Mouse (Mus musculus): ENCODE results near the gene Cracr2b. TPM values are rescaled to one million over a fixed set of nuclear protein-coding genes. Genes with fewer than 3 reads are reported as not detected.

The Cracr2b gene
- polyA plus RNA-seq, 1 experiment from 2014 or later: 24.9 TPM

GRCm38 (mm10) chr7:141466045-141466394 is 5.1 kb downstream of the Cracr2b start:
- H3K4me3 ChIP-seq: no peak overlapping the region
- 68% methylated on average over 7 of the region's 7 CpGs for WGBS
- no peak overlapping the region for H3K4me2 ChIP-seq
- peaks cover 73% of the 10 kb centered on the region for H3K4me1 ChIP-seq (replicated peaks)
- no peak overlapping the region; the same call in 1 of the 2 replicates for H3K9ac ChIP-seq
- peak overlapping the region; percentile 48; the same call in 1 of the 2 replicates for H3K27ac ChIP-seq
- no peak for ATAC-seq (replicated peaks; ENCODE audit: insufficient number of reproducible peaks, insufficient read depth, low FRiP score, low read depth)
- H3K9me3 ChIP-seq (replicated peaks): no peaks in the 10 kb centered on the region
- H3K36me3 ChIP-seq: peaks cover 16% of the 10 kb centered on the region
- peaks cover 40% of the 10 kb centered on the region for H3K27me3 ChIP-seq

DNA sequence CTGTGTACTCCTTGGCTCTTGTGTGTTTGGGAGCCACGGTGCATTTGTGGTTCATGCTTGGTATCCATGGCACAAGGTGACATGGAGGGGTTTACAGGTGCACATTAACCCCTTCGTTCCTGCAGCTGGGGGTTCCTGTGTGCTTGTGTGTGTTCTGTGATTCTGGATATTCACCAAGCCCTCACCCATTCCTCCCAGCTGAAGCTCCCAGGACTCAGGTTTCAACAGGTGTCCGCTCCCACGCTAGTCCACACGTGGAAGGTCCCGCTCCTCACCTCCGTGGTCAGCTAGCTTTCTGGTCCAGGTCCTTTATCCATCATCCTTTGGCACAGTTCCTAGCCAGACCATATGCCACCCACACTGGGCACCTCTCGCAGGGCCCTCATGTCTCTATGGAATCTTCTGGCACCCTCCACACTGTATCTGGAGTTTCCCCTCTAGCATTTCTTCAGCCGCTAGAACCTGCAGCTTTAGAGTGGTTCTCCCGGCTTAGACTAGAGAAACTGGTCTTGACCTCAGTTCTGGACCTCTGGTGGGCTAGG is 5.8 kb downstream of the Cracr2b start:
- WGBS: 58% methylated on average over 10 of the region's 10 CpGs
- H3K27me3 ChIP-seq: peaks cover 40% of the 10 kb centered on the region

GRCm38 (mm10) chr7:141467230-141468030 is 6.5 kb downstream of the Cracr2b start, which contains the start of gene Cd151:
TSS of gene Cd151 (plus strand) at chr7:141467392.
- WGBS: under 1% methylated on average over 52 of the region's 52 CpGs
- peak; percentile 80 for ATAC-seq (replicated peaks; ENCODE audit: insufficient number of reproducible peaks, insufficient read depth, low FRiP score, low read depth)
- peaks cover 58% of the 10 kb centered on the region for H3K4me1 ChIP-seq (replicated peaks)
- no peaks in the 10 kb centered on the region for H3K9me3 ChIP-seq (replicated peaks)
- H3K27ac ChIP-seq: peak within 1 kb of the TSS; percentile 96
- peak within 1 kb of the TSS; percentile 85 for H3K9ac ChIP-seq
- peak within 1 kb of the TSS; percentile 91 for H3K4me2 ChIP-seq
- peaks cover 27% of the 10 kb centered on the region for H3K36me3 ChIP-seq
- H3K4me3 ChIP-seq: peak within 1 kb of the TSS; percentile 69
- peaks cover 34% of the 10 kb centered on the region for H3K27me3 ChIP-seq

More for the DNA sequence above, 5.8 kb downstream of the Cracr2b start:
- Histone ChIP-seq H3K4me2 (peak overlapping the region; percentile 91), H3K4me1 (replicated peaks) (peaks cover 66% of the 10 kb centered on the region), H3K9me3 (replicated peaks) (no peaks in the 10 kb centered on the region), H3K4me3 (peak overlapping the region; percentile 69), H3K36me3 (peaks cover 22% of the 10 kb centered on the region), H3K9ac (peak overlapping the region; percentile 85), H3K27ac (peak overlapping the region; percentile 96)
- no peak for ATAC-seq (replicated peaks; ENCODE audit: insufficient number of reproducible peaks, insufficient read depth, low FRiP score, low read depth)

DNA sequence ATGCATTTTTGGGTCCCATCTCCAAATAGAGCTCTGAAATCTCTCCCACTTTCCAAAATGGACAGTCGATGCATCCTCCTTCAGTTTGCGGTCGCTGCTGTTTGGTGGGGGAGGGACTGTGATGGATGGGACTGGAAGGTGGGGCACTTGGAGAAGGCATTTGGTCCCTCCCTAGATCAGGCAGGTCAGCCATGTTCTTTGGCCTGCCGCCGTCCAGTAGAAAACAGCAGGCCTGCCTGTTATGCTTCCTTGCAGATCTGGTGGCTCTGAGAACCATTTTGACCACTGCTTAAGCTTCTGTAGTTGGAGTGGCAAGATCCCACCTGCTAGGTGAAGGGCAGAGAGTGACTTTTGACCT is 7.2 kb downstream of the Cracr2b start:
- Histone ChIP-seq H3K36me3 (peaks cover 32% of the 10 kb centered on the region), H3K4me2 (peak overlapping the region; percentile 91), H3K9me3 (replicated peaks) (no peaks in the 10 kb centered on the region), H3K27ac (peak overlapping the region; percentile 96), H3K4me3 (peak overlapping the region; percentile 69), H3K4me1 (replicated peaks) (peaks cover 59% of the 10 kb centered on the region), H3K9ac (peak overlapping the region; percentile 85), H3K27me3 (peaks cover 28% of the 10 kb centered on the region)
- ATAC-seq (replicated peaks; ENCODE audit: insufficient number of reproducible peaks, insufficient read depth, low FRiP score, low read depth): no peak
- WGBS: 8% methylated on average over 5 of the region's 5 CpGs

DNA sequence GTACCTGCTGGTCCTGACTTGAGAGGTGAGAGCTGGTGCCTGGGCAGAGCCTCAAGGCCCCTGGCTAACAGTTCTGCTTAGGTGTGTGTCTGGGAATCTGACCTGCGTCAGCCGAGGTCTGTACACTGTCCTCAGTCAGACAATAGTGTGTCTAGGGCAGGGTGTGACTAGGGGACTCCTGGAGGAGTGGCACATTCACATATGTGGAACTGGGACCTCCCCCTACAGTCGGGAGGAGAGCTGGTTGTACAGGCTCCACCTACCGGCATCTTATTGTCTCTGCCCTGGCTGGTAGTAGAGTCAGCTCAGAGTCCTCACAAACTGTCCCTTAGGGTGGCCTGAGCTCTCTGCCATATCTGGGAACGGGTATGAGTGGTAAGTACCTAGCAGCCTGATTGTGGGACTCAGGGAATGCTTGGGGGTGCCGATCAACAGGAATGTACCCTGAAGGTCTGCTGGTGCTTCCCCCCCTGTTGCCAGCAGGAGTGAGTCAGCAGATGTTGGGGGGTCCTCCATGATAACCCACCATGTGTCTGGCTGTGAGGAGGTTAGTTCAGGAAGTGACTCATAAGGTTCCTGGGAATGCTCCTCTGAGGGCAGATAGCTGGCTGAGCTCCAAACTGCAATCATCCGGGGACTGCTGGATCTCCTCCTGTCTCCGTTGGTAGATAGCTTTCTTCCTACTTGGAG is 7.8 kb downstream of the Cracr2b start:
- Histone ChIP-seq H3K9ac (peak overlapping the region; percentile 85), H3K27ac (peak overlapping the region; percentile 96), H3K4me3 (peak overlapping the region; percentile 69), H3K4me1 (replicated peaks) (peaks cover 60% of the 10 kb centered on the region), H3K9me3 (replicated peaks) (no peaks in the 10 kb centered on the region), H3K36me3 (peaks cover 32% of the 10 kb centered on the region), H3K27me3 (peaks cover 22% of the 10 kb centered on the region), H3K4me2 (peak overlapping the region; percentile 91)
- peak; percentile 57 for ATAC-seq (replicated peaks; ENCODE audit: insufficient number of reproducible peaks, insufficient read depth, low FRiP score, low read depth)
- WGBS: 2% methylated on average over 8 of the region's 8 CpGs

DNA sequence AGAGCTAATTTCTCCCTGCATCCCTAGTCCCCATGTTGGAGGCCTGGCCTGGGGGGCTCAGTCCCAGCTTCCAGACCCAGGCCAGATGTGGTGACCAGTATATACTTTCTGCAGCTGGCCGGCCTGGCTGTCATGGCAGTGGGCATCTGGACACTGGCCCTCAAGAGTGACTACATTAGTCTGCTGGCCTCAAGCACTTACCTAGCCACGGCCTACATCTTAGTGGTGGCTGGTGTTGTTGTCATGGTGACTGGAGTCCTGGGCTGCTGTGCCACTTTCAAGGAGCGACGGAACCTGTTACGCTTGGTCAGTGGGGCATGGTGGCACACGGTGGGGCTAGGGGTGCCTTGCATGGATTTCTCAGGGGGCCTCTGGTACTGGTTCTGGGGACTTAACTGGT is 8.5 kb downstream of the Cracr2b start:
- peaks cover 16% of the 10 kb centered on the region for H3K27me3 ChIP-seq

GRCm38 (mm10) chr7:141469901-141470636 is 9.2 kb downstream of the Cracr2b start:
- H3K9ac ChIP-seq: peak overlapping the region; percentile 21; the same call in 1 of the 2 replicates
- 76% methylated on average over 18 of the region's 18 CpGs for WGBS
- H3K27me3 ChIP-seq: peaks cover 9% of the 10 kb centered on the region
- peak overlapping the region; percentile 96; the same call in 1 of the 2 replicates for H3K27ac ChIP-seq
- ATAC-seq (replicated peaks; ENCODE audit: insufficient number of reproducible peaks, insufficient read depth, low FRiP score, low read depth): no peak
- peaks cover 32% of the 10 kb centered on the region for H3K36me3 ChIP-seq
- peaks cover 61% of the 10 kb centered on the region for H3K4me1 ChIP-seq (replicated peaks)
- no peak overlapping the region for H3K4me3 ChIP-seq
- H3K4me2 ChIP-seq: peak overlapping the region; percentile 91; the same call in 1 of the 2 replicates
- no peaks in the 10 kb centered on the region for H3K9me3 ChIP-seq (replicated peaks)

More for the DNA sequence above, 8.5 kb downstream of the Cracr2b start:
- Histone ChIP-seq H3K27ac (peak overlapping the region; percentile 96), H3K4me2 (peak overlapping the region; percentile 91), H3K36me3 (peaks cover 32% of the 10 kb centered on the region), H3K4me3 (peak overlapping the region; percentile 69), H3K4me1 (replicated peaks) (peaks cover 66% of the 10 kb centered on the region), H3K9ac (peak overlapping the region; percentile 85), H3K9me3 (replicated peaks) (no peaks in the 10 kb centered on the region)
- WGBS: 83% methylated on average over 6 of the region's 6 CpGs
- ATAC-seq (replicated peaks; ENCODE audit: insufficient number of reproducible peaks, insufficient read depth, low FRiP score, low read depth): no peak

DNA sequence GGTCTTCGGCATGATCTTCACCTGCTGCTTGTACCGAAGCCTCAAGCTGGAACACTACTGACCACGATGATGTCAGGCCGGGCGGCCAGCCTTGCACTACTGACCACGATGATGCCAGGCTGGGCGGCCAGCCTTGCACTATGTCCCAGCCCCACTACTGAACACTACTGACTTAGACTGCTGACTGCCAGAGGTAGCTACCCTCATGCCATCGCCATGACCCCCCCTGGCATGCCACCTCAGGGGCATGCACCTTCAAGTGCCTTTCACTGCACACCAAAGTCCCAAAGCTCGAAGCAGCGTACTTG is 9.7 kb downstream of the Cracr2b start:
- WGBS: 92% methylated on average over 10 of the region's 10 CpGs
- H3K27me3 ChIP-seq: peaks cover 5% of the 10 kb centered on the region; the same call in 1 of the 2 replicates
- H3K4me2 ChIP-seq: no peak overlapping the region
- H3K36me3 ChIP-seq: peaks cover 32% of the 10 kb centered on the region
- H3K9me3 ChIP-seq (replicated peaks): no peaks in the 10 kb centered on the region
- H3K27ac ChIP-seq: no peak overlapping the region
- no peak for ATAC-seq (replicated peaks; ENCODE audit: insufficient number of reproducible peaks, insufficient read depth, low FRiP score, low read depth)
- H3K9ac ChIP-seq: no peak overlapping the region
- peaks cover 57% of the 10 kb centered on the region for H3K4me1 ChIP-seq (replicated peaks)
- no peak overlapping the region for H3K4me3 ChIP-seq

GRCm38 (mm10) chr7:141471236-141471635 is 10.3 kb downstream of the Cracr2b start:
- H3K36me3 ChIP-seq: peaks cover 32% of the 10 kb centered on the region
- no peak overlapping the region for H3K4me2 ChIP-seq
- no peaks in the 10 kb centered on the region for H3K9me3 ChIP-seq (replicated peaks)
- no peak overlapping the region for H3K4me3 ChIP-seq
- WGBS: 88% methylated on average over 1 of the region's 1 CpGs
- no peak for ATAC-seq (replicated peaks; ENCODE audit: insufficient number of reproducible peaks, insufficient read depth, low FRiP score, low read depth)
- H3K4me1 ChIP-seq (replicated peaks): peaks cover 58% of the 10 kb centered on the region
- no peak overlapping the region for H3K9ac ChIP-seq
- H3K27me3 ChIP-seq: no peaks in the 10 kb centered on the region
- H3K27ac ChIP-seq: no peak overlapping the region

GRCm38 (mm10) chr7:141472226-141472625 is 11.3 kb downstream of the Cracr2b start:
- Histone ChIP-seq H3K9ac (no peak overlapping the region), H3K27ac (no peak overlapping the region), H3K27me3 (no peaks in the 10 kb centered on the region), H3K4me3 (no peak overlapping the region), H3K36me3 (peaks cover 32% of the 10 kb centered on the region), H3K4me2 (no peak overlapping the region), H3K9me3 (replicated peaks) (no peaks in the 10 kb centered on the region), H3K4me1 (replicated peaks) (peaks cover 60% of the 10 kb centered on the region)
- WGBS: 78% methylated on average over 6 of the region's 6 CpGs
- no peak for ATAC-seq (replicated peaks; ENCODE audit: insufficient number of reproducible peaks, insufficient read depth, low FRiP score, low read depth)

DNA sequence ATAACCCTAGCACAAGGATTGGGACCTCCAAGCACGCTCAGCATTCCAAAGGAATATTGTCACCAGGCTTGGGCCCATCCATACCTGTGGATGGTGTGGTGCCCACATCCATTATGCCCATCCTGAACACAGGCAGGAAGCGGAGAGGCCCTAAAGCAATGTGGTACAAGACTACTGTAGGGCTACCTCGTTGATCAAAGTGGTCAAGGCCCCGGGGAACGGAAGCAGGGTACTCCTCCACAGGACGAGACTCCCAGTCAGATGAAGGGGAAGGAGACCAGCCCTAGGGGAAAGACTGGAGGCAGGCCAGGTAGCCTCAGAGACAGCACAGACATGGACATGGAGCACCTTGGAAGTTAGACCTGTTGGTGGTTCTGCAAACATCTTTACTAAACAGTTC is 11.9 kb downstream of the Cracr2b start:
- Histone ChIP-seq H3K9ac (no peak overlapping the region), H3K27ac (no peak overlapping the region), H3K4me2 (no peak overlapping the region), H3K4me3 (no peak overlapping the region), H3K27me3 (no peaks in the 10 kb centered on the region), H3K4me1 (replicated peaks) (peaks cover 65% of the 10 kb centered on the region), H3K36me3 (peaks cover 32% of the 10 kb centered on the region), H3K9me3 (replicated peaks) (no peaks in the 10 kb centered on the region)
- ATAC-seq (replicated peaks; ENCODE audit: insufficient number of reproducible peaks, insufficient read depth, low FRiP score, low read depth): no peak
- WGBS: 78% methylated on average over 6 of the region's 6 CpGs
